Mouse (Mus musculus): ENCODE data around the gene Mars2. TPM values are rescaled to one million over a fixed set of nuclear protein-coding genes. Genes with fewer than 3 reads are reported as not detected.

The Mars2 gene
- total RNA-seq (2023), result 1 to 10 TPM; 2.2 to 2.3 TPM

GRCm38 (mm10) chr1:55236890-55237642, at the start of gene Mars2:
Mars2 (plus strand) TSS chr1:55237177.

GRCm38 (mm10) chr1:55226011-55226857, 10.7 kb upstream of the Mars2 start, which contains the start of gene Rftn2:
Rftn2 (minus strand) TSS chr1:55226782.

Other genes with a start within 250 kb of the Mars2 start
- gene Sf3b1, start 209.7 kb upstream of the Mars2 start, total RNA-seq (2023), result 100 to 1,000 TPM; 194 to 205 TPM
- 10 to 100 TPM; 27.5 to 28.8 TPM for gene Coq10b, start 184.4 kb upstream of the Mars2 start, total RNA-seq (2023)
- gene Hspe1, start 149.0 kb upstream of the Mars2 start, total RNA-seq (2023), result 10 to 100 TPM; 41.1 to 51.8 TPM
- gene Hspd1, start 148.9 kb upstream of the Mars2 start, total RNA-seq (2023), result 10 to 100 TPM; 55.1 to 72.4 TPM
- gene Mob4, start 105.9 kb upstream of the Mars2 start, total RNA-seq (2023), result 10 to 100 TPM; 34.7 to 37.9 TPM
- under 1 TPM; 0.64 to 0.97 TPM for gene Rftn2, start 10.4 kb upstream of the Mars2 start, total RNA-seq (2023)
- not detected for gene Boll, start 126.3 kb downstream of the Mars2 start, total RNA-seq (2023)
- under 1 TPM; 0.39 to 0.57 TPM for gene Plcl1, start 168.7 kb downstream of the Mars2 start, total RNA-seq (2023)